ENCODE assay signal across 8 mouse cellular contexts in genomic region chr10:99619421-99620151, GRCm38 (mm10).
DNase-seq lines count a peak whose midpoint lies in the region; ATAC-seq lines count a peak whose summit lies in the region.

No protein-coding gene starts in this region.

- 47% methylated on average over 18 of the region's 18 CpGs for WGBS in hindbrain, embryonic 16.5 days

- H3K36me3 ChIP-seq in hindbrain, embryonic 16.5 days (ENCODE audit: control insufficient read depth, insufficient read depth, low read length) = no peaks in the 10 kb centered on the region

- no peak overlapping the region for H3K27ac ChIP-seq in hindbrain, embryonic 16.5 days (ENCODE audit: low read depth, low read length)

- H3K4me3 ChIP-seq in hindbrain, embryonic 16.5 days (ENCODE audit: low read length) = no peak overlapping the region

- no peak overlapping the region for H3K9ac ChIP-seq in hindbrain, embryonic 16.5 days (ENCODE audit: low read depth, low read length)

- H3K4me1 ChIP-seq in hindbrain, embryonic 16.5 days (ENCODE audit: control insufficient read depth, insufficient read depth, low read depth, low read length) = no peaks in the 10 kb centered on the region

- no peaks in the 10 kb centered on the region for H3K27me3 ChIP-seq in hindbrain, embryonic 16.5 days (replicated peaks; ENCODE audit: control insufficient read depth, insufficient read depth, low read length)

- no peaks in the 10 kb centered on the region for H3K9me3 ChIP-seq in hindbrain, embryonic 16.5 days (ENCODE audit: control insufficient read depth, low read length)

- peak; percentile 78 for DNase-seq in R1 (ENCODE audit: low read depth, low spot score)
- DNase-seq in cerebellum, adult 18-20 months = peak; percentile 56 to 75
- peak; percentile 85 for DNase-seq in forelimb bud, embryonic 11.5 days (ENCODE audit: low read depth, low spot score)
- peak; percentile 57 to 62 for DNase-seq in layer of hippocampus, postnatal 36 days
- DNase-seq in lung, postnatal 4 days = peak; percentile 77 to 84
- peak; percentile 73 for DNase-seq in right cerebral cortex, postnatal 25 days

- peak; percentile 79; the same call in 1 of the 2 replicates for ATAC-seq in hindbrain, embryonic 16.5 days
- ATAC-seq in erythroblast, adult 5-6 weeks (replicated peaks; ENCODE audit: low FRiP score, poor library complexity, severe bottlenecking) = no peak

- H3K4me2 ChIP-seq in hindbrain, embryonic 16.5 days (ENCODE audit: low read length) = peak overlapping the region; percentile 35
